Mouse (Mus musculus): ENCODE data around the gene Gm49776. TPM values are rescaled to one million over a fixed set of nuclear protein-coding genes. Genes with fewer than 3 reads are reported as not detected.

Gm49776 gene
- polyA plus RNA-seq, 1 experiment from 2014 or later = not detected

GRCm38 (mm10) chr16:18230617-18231016, 27.5 kb downstream of the Gm49776 start:
- no peaks in the 10 kb centered on the region for H3K36me3 ChIP-seq (ENCODE audit: control insufficient read depth, insufficient read depth, low read length)
- peaks cover 5% of the 10 kb centered on the region for H3K4me1 ChIP-seq (replicated peaks; ENCODE audit: control insufficient read depth, insufficient read depth, low read length)
- WGBS = 94% methylated on average over 6 of the region's 6 CpGs
- H3K9ac ChIP-seq (ENCODE audit: low read length) = no peak overlapping the region
- H3K27me3 ChIP-seq (ENCODE audit: control insufficient read depth, insufficient read depth, low read length) = no peaks in the 10 kb centered on the region
- H3K9me3 ChIP-seq (ENCODE audit: control insufficient read depth, low read length) = no peaks in the 10 kb centered on the region
- no peak overlapping the region for H3K4me3 ChIP-seq (ENCODE audit: low read depth, low read length)
- H3K27ac ChIP-seq (ENCODE audit: low read depth, low read length) = no peak overlapping the region
- DNase-seq (ENCODE audit: low spot score) = no peak
- H3K4me2 ChIP-seq (ENCODE audit: low read depth, low read length, severe bottlenecking) = no peak overlapping the region
- no peak for ATAC-seq (replicated peaks; ENCODE audit: low FRiP score)

DNA sequence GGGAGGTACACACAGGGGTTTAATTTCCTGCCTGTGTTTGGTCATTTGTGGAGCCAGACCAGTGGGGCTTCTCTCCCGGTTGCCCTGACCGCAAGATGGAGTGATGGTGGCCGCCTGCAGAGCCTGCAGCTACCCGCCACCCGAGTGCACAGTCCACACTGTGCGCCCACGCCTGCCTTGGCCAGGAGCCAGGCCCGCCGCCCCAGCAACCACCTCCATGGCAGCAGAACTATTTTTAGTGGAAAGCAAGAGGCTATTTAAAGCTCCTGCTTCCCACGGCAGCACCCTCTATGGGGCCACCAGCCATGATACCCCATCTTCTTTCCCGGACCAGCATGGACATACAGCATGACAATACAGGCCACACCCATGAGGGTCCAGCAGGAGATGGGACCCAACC, 28.5 kb downstream of the Gm49776 start:
- 94% methylated on average over 11 of the region's 11 CpGs for WGBS
- Histone ChIP-seq H3K9ac (ENCODE audit: low read length) (no peak overlapping the region), H3K36me3 (ENCODE audit: control insufficient read depth, insufficient read depth, low read length) (no peaks in the 10 kb centered on the region; the same call in 1 of the 2 replicates), H3K4me1 (replicated peaks; ENCODE audit: control insufficient read depth, insufficient read depth, low read length) (peaks cover 5% of the 10 kb centered on the region), H3K9me3 (ENCODE audit: control insufficient read depth, low read length) (no peaks in the 10 kb centered on the region), H3K4me3 (ENCODE audit: low read depth, low read length) (no peak overlapping the region), H3K4me2 (ENCODE audit: low read depth, low read length, severe bottlenecking) (no peak overlapping the region), H3K27me3 (ENCODE audit: control insufficient read depth, insufficient read depth, low read length) (no peaks in the 10 kb centered on the region), H3K27ac (ENCODE audit: low read depth, low read length) (no peak overlapping the region)
- DNase-seq (ENCODE audit: low spot score) (no peak), ATAC-seq (replicated peaks; ENCODE audit: low FRiP score) (no peak)

DNA sequence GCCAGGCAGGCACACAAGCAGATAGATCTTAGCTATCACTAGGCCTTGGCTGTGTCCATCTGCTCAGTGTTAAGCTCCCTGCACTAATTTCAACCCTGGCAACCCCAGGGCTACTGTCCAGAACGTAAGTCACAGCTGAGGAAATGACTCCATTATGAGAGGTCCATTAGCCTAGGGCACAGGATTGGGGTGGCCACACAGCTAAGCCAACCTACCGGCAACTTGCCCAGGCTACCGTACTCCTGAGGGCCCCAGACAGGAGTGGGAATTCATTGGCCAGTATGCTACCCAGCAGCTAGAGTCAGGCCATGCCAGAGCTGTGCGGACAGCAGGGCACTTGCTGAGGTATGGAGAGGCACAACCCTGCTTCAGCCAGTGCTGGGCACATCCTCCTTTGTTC, 29.3 kb downstream of the Gm49776 start:
- 94% methylated on average over 4 of the region's 4 CpGs for WGBS
- H3K4me3 ChIP-seq (ENCODE audit: low read depth, low read length) = no peak overlapping the region
- H3K27ac ChIP-seq (ENCODE audit: low read depth, low read length) = no peak overlapping the region
- H3K9ac ChIP-seq (ENCODE audit: low read length) = no peak overlapping the region
- no peak for DNase-seq (ENCODE audit: low spot score)
- peaks cover under 1% of the 10 kb centered on the region for H3K4me1 ChIP-seq (replicated peaks; ENCODE audit: control insufficient read depth, insufficient read depth, low read length)
- no peak for ATAC-seq (replicated peaks; ENCODE audit: low FRiP score)
- H3K9me3 ChIP-seq (ENCODE audit: control insufficient read depth, low read length) = no peaks in the 10 kb centered on the region
- H3K36me3 ChIP-seq (ENCODE audit: control insufficient read depth, insufficient read depth, low read length) = no peaks in the 10 kb centered on the region; the same call in 1 of the 2 replicates
- no peaks in the 10 kb centered on the region for H3K27me3 ChIP-seq (ENCODE audit: control insufficient read depth, insufficient read depth, low read length)
- H3K4me2 ChIP-seq (ENCODE audit: low read depth, low read length, severe bottlenecking) = no peak overlapping the region

- H3K4me3 ChIP-seq (ENCODE audit: low read depth, low read length) = no peak overlapping the region
- H3K4me1 ChIP-seq (replicated peaks; ENCODE audit: control insufficient read depth, insufficient read depth, low read length) = no peaks in the 10 kb centered on the region
- 97% methylated on average over 20 of the region's 20 CpGs for WGBS
- no peak overlapping the region for H3K9ac ChIP-seq (ENCODE audit: low read length)
- H3K4me2 ChIP-seq (ENCODE audit: low read depth, low read length, severe bottlenecking) = no peak overlapping the region
- DNase-seq (ENCODE audit: low spot score) (no peak), ATAC-seq (replicated peaks; ENCODE audit: low FRiP score) (no peak)
- H3K27me3 ChIP-seq (ENCODE audit: control insufficient read depth, insufficient read depth, low read length) = no peaks in the 10 kb centered on the region
- no peak overlapping the region for H3K27ac ChIP-seq (ENCODE audit: low read depth, low read length)
- H3K9me3 ChIP-seq (ENCODE audit: control insufficient read depth, low read length) = no peaks in the 10 kb centered on the region
- H3K36me3 ChIP-seq (ENCODE audit: control insufficient read depth, insufficient read depth, low read length) = no peaks in the 10 kb centered on the region; the same call in 1 of the 2 replicates
These were observed 30.2 kb downstream of the Gm49776 start for GRCm38 (mm10) chr16:18227897-18228422.

DNA sequence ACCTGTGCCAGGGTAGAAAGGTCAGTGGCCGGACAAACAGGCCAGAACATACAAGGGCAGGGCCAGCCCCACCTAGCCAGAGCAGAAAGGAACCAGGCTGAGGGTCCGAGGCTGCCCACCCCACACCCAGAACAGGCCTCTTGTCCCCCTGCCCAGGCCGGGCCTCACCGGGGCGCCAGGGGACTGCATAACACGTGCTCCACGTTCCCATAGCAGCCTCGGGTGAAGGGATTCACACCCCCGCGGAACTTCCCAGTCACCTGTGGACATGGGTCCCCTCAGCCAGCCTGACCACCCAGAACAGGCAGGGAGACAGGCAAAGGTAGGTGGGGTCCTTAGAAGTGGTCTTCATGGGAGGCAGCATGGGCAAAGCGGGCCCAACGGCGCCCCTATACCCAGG, 30.9 kb downstream of the Gm49776 start:
- 97% methylated on average over 13 of the region's 13 CpGs for whole genome bisulfite sequencing
- no peak overlapping the region for H3K9ac ChIP-seq (ENCODE audit: low read length)

DNA sequence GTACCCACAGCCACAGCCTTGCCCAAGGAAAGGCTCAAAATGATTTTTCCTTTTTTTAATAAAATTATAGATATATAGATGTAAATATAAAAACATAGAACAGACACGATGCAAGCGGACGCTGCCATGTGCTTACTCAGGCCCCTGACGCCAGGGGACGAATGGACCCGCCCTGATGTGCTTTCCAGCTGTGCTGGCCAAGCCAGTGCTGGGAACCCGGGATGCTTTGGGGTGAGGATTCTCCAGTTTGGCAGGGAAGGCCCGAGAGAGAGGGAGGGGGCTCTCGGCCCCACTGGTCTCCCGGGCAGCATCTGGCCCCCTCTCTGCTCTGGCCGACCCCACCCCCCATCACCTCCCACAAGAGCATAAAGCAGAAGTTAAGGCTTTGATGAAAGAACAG, 35.9 kb downstream of the Gm49776 start:
- no peak overlapping the region for H3K9ac ChIP-seq (ENCODE audit: low read length)
- ATAC-seq (replicated peaks; ENCODE audit: low FRiP score) = no peak
- no peak overlapping the region for H3K27ac ChIP-seq (ENCODE audit: low read depth, low read length)
- no peaks in the 10 kb centered on the region for H3K27me3 ChIP-seq (ENCODE audit: control insufficient read depth, insufficient read depth, low read length)
- no peak overlapping the region for H3K4me2 ChIP-seq (ENCODE audit: low read depth, low read length, severe bottlenecking)
- no peak overlapping the region for H3K4me3 ChIP-seq (ENCODE audit: low read depth, low read length)
- no peaks in the 10 kb centered on the region for H3K9me3 ChIP-seq (ENCODE audit: control insufficient read depth, low read length)
- 87% methylated on average over 11 of the region's 11 CpGs for WGBS
- no peaks in the 10 kb centered on the region; the same call in none of the 2 replicates for H3K36me3 ChIP-seq (ENCODE audit: control insufficient read depth, insufficient read depth, low read length)
- no peak for DNase-seq (ENCODE audit: low spot score)
- 0 out of 2 replicates have a peak, but pooled peaks cover 2% of the 10 kb centered on the region for H3K4me1 ChIP-seq (replicated peaks; ENCODE audit: control insufficient read depth, insufficient read depth, low read length)

More for the DNA sequence above, 30.9 kb downstream of the Gm49776 start:
- H3K27me3 ChIP-seq (ENCODE audit: control insufficient read depth, insufficient read depth, low read length) = no peaks in the 10 kb centered on the region
- no peaks in the 10 kb centered on the region; the same call in none of the 2 replicates for H3K36me3 ChIP-seq (ENCODE audit: control insufficient read depth, insufficient read depth, low read length)
- no peak overlapping the region for H3K27ac ChIP-seq (ENCODE audit: low read depth, low read length)
- H3K4me1 ChIP-seq (replicated peaks; ENCODE audit: control insufficient read depth, insufficient read depth, low read length) = no peaks in the 10 kb centered on the region
- no peak for DNase-seq (ENCODE audit: low spot score)
- H3K9me3 ChIP-seq (ENCODE audit: control insufficient read depth, low read length) = no peaks in the 10 kb centered on the region
- no peak for ATAC-seq (replicated peaks; ENCODE audit: low FRiP score)
- no peak overlapping the region for H3K4me2 ChIP-seq (ENCODE audit: low read depth, low read length, severe bottlenecking)
- no peak overlapping the region for H3K4me3 ChIP-seq (ENCODE audit: low read depth, low read length)

DNA sequence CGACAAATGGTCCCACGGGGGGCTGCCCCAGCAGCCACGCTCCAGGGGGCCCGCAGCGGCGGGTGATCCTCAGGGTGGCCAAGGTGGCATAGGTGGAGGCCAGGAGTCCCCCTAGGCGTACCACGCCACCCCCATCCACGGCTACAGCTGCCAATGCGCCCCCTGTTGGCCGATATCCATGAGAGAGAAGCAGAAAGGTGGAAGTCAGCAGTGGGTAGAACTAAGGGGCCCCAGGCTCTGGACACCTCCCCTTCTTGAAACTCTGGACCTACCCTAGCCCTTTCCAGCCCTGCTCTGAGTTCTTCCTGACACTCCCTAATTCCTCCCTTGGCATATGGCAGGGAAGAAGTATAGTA, 36.6 kb downstream of the Gm49776 start:
- no peak overlapping the region for H3K4me3 ChIP-seq (ENCODE audit: low read depth, low read length)
- 76% methylated on average over 11 of the region's 11 CpGs for WGBS
- no peaks in the 10 kb centered on the region for H3K9me3 ChIP-seq (ENCODE audit: control insufficient read depth, low read length)
- ATAC-seq (replicated peaks; ENCODE audit: low FRiP score) (no peak), DNase-seq (ENCODE audit: low spot score) (no peak)
- no peak overlapping the region for H3K27ac ChIP-seq (ENCODE audit: low read depth, low read length)
- 0 out of 2 replicates have a peak, but pooled peaks cover 2% of the 10 kb centered on the region for H3K4me1 ChIP-seq (replicated peaks; ENCODE audit: control insufficient read depth, insufficient read depth, low read length)
- H3K9ac ChIP-seq (ENCODE audit: low read length) = no peak overlapping the region
- H3K4me2 ChIP-seq (ENCODE audit: low read depth, low read length, severe bottlenecking) = no peak overlapping the region
- H3K27me3 ChIP-seq (ENCODE audit: control insufficient read depth, insufficient read depth, low read length) = no peaks in the 10 kb centered on the region
- no peaks in the 10 kb centered on the region; the same call in none of the 2 replicates for H3K36me3 ChIP-seq (ENCODE audit: control insufficient read depth, insufficient read depth, low read length)

DNA sequence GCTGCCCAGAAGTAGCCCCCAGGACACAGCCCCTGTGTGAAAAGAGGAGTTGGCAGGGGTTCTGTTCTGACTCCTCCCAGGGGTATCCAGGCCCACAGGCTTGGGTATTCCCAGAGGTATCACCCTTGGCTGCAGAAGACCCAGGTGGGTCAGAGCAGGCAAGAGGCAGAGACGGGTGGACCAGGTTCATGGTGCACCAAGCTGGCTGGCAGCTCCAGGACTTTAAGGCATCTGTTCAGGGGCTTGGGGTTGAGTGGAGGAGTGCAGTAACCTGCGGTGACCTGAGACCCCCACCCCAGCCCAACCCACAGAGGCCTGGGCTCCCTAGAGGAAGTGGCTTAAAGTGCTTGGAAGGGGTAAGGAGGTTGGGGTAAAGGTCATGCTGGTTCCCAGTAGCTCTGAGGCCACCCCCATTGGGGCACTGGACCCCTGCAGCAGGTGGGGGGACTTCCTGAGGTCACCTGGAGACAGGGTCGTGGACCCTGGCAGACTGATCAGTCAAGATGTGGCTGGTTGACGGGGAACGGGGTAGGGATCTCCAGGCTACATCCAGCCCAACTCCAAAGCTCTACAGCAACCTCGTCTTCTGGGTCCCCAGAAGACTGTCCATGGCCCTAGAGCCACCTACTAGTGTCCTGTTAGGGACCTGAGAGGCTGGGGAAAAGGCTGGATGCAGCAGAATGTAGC, 37.1 kb downstream of the Gm49776 start:
- H3K36me3 ChIP-seq (ENCODE audit: control insufficient read depth, insufficient read depth, low read length) = no peaks in the 10 kb centered on the region; the same call in none of the 2 replicates
- no peaks in the 10 kb centered on the region for H3K9me3 ChIP-seq (ENCODE audit: control insufficient read depth, low read length)
- ATAC-seq (replicated peaks; ENCODE audit: low FRiP score) (no peak), DNase-seq (ENCODE audit: low spot score) (no peak)
- no peak overlapping the region for H3K9ac ChIP-seq (ENCODE audit: low read length)
- H3K27me3 ChIP-seq (ENCODE audit: control insufficient read depth, insufficient read depth, low read length) = no peaks in the 10 kb centered on the region
- 0 out of 2 replicates have a peak, but pooled peaks cover 2% of the 10 kb centered on the region for H3K4me1 ChIP-seq (replicated peaks; ENCODE audit: control insufficient read depth, insufficient read depth, low read length)
- WGBS = 84% methylated on average over 6 of the region's 6 CpGs
- no peak overlapping the region for H3K27ac ChIP-seq (ENCODE audit: low read depth, low read length)
- H3K4me2 ChIP-seq (ENCODE audit: low read depth, low read length, severe bottlenecking) = no peak overlapping the region
- H3K4me3 ChIP-seq (ENCODE audit: low read depth, low read length) = no peak overlapping the region

DNA sequence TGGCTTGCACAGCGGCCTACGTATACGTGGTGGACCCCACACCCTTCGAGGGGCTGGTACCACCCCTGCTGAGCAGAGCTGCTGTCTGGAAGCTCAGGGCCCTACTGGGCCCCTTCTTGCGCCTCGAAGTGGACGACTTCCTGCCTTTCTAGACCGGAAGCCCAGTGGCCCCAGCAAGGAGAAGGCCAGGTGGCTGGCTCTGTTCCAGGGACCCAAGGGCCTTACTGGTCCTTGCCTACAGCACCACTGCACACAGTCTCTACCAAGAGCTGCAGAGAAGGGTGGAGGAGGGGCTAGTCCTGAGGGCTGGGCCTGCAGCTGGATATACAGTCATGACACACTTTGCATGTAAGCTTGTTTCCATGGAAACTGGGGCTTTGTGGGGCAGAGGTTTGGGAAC, 38.1 kb downstream of the Gm49776 start:
- H3K4me3 ChIP-seq (ENCODE audit: low read depth, low read length) = no peak overlapping the region
- 76% methylated on average over 8 of the region's 8 CpGs for WGBS
- ATAC-seq (replicated peaks; ENCODE audit: low FRiP score) (0 out of 2 replicates have a peak, but pooled peaks have one; percentile 55), DNase-seq (ENCODE audit: low spot score) (no peak)
- no peak overlapping the region for H3K27ac ChIP-seq (ENCODE audit: low read depth, low read length)
- 0 out of 2 replicates have a peak, but pooled peaks cover 2% of the 10 kb centered on the region for H3K4me1 ChIP-seq (replicated peaks; ENCODE audit: control insufficient read depth, insufficient read depth, low read length)
- H3K9me3 ChIP-seq (ENCODE audit: control insufficient read depth, low read length) = no peaks in the 10 kb centered on the region
- H3K36me3 ChIP-seq (ENCODE audit: control insufficient read depth, insufficient read depth, low read length) = no peaks in the 10 kb centered on the region; the same call in none of the 2 replicates
- no peak overlapping the region for H3K4me2 ChIP-seq (ENCODE audit: low read depth, low read length, severe bottlenecking)
- no peaks in the 10 kb centered on the region for H3K27me3 ChIP-seq (ENCODE audit: control insufficient read depth, insufficient read depth, low read length)
- no peak overlapping the region; the same call in 1 of the 2 replicates for H3K9ac ChIP-seq (ENCODE audit: low read length)

All from forebrain, embryonic 11.5 days (tissue).